Mouse (Mus musculus) E14TG2a.4 (cell line): ENCODE data around the gene 2310057M21Rik.

Source experiments
- CTCF ChIP-seq: conservative IDR thresholded peaks from 2 replicates; pipeline ENCODE4 v1.5.1; 2014; ENCODE audit warnings: low read length
- NANOG ChIP-seq: IDR thresholded peaks from 2 replicates; pipeline ENCODE4 v1.6.1; 2014; ENCODE audit warnings: borderline replicate concordance, low read length, mixed read lengths

- TF ChIP-seq CTCF, result no peak
- no peak for TF ChIP-seq NANOG
Observed at GRCm38 (mm10) chr7:131331688-131332087, 30.9 kb downstream of the 2310057M21Rik start.
